Mouse (Mus musculus): ENCODE data around the gene Mdga2. TPM values are rescaled to one million over a fixed set of nuclear protein-coding genes. Genes with fewer than 3 reads are reported as not detected.

Gene Mdga2
- total and polyA plus RNA-seq, 3 experiments, result 2.1 TPM; not detected in 2

DNA sequence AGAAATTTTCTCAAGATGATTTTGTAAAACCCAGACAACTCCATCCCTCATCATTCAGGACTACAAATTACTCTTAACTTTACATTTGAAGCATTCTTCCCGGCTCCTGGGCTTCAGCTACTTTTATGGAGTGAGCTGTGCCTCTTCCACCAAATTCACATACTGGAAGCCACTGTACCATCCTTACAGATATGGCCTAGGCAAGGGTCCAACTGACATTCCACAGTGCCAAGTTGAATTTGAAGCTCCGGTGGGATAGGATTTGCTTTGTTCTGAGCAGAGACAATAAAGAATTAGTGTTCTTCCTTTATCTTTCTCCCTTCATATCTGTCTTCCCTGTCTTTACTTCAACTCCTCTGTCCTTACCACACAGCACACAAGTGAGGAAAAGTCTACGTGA, 118.2 kb downstream of the Mdga2 start:
- Histone ChIP-seq H3K9ac (ENCODE audit: control insufficient read depth, low read depth, low read length, poor library complexity, severe bottlenecking) (no peak overlapping the region), H3K79me2 (ENCODE audit: control insufficient read depth, insufficient read depth, low read length, poor library complexity) (no peaks in the 10 kb centered on the region), H3K9me3 (replicated peaks; ENCODE audit: insufficient read depth, low read length) (no peaks in the 10 kb centered on the region), H3K36me3 (ENCODE audit: control insufficient read depth in 1 of 2, insufficient read depth in 2 of 2, low read length in 2 of 2) (no peaks in the 10 kb centered on the region), H3K27ac (ENCODE audit: control insufficient read depth, low read depth, low read length) (no peak overlapping the region), H3K4me3 (ENCODE audit: control insufficient read depth in 1 of 2, insufficient read depth in 1 of 2, low read depth in 2 of 2, low read length in 2 of 2) (no peak overlapping the region), H3K4me1 (ENCODE audit: control insufficient read depth in 1 of 2, insufficient read depth in 2 of 2, low read length in 2 of 2) (no peaks in the 10 kb centered on the region), H3K27me3 (ENCODE audit: control insufficient read depth in 1 of 2, insufficient read depth in 2 of 2, low read length in 2 of 2) (no peaks in the 10 kb centered on the region)
- no peak for DNase-seq (ENCODE audit: low read depth, low spot score)
- TF ChIP-seq SIN3A (IDR thresholded peaks at IDR 0.05; ENCODE audit: low read length) (no peak), ZNF384 (IDR thresholded peaks at IDR 0.05; ENCODE audit: low read depth, low read length) (no peak), USF2 (IDR thresholded peaks at IDR 0.05; ENCODE audit: borderline replicate concordance in 1 of 2, insufficient read depth in 1 of 2, low read depth in 1 of 2, low read length in 2 of 2) (no peak), SMC3 (IDR thresholded peaks at IDR 0.05; ENCODE audit: low read depth, low read length) (no peak), UBTF (IDR thresholded peaks at IDR 0.05; ENCODE audit: borderline replicate concordance, insufficient read depth, low read depth, low read length) (no peak), POLR2AphosphoS5 (IDR thresholded peaks at IDR 0.05; ENCODE audit: borderline replicate concordance, low read depth, low read length) (no peak)

DNA sequence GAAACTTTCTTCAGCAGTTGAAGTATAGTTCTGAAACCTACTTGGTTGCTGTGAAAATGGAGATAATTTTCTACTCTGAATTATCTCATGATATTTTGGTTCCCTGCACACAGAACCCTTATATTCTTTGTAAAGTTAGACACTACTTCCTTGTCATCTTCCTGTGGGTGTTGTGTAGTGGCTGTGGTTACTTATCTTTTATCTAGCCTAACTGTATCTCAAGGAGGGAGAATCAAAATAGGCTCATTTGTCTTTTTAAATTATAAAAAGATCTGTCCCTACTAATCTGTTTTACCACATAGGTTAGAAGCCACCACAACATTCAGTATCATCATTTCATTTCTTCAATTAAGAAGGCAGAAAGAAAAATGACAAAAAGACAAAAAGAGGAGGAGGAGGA, 127.9 kb downstream of the Mdga2 start:
- H3K9ac ChIP-seq (ENCODE audit: control insufficient read depth, low read depth, low read length, poor library complexity, severe bottlenecking), result no peak overlapping the region
- no peaks in the 10 kb centered on the region for H3K9me3 ChIP-seq (replicated peaks; ENCODE audit: insufficient read depth, low read length)
- H3K79me2 ChIP-seq (ENCODE audit: control insufficient read depth, insufficient read depth, low read length, poor library complexity), result no peaks in the 10 kb centered on the region
- H3K27me3 ChIP-seq (ENCODE audit: control insufficient read depth in 1 of 2, insufficient read depth in 2 of 2, low read length in 2 of 2), result no peaks in the 10 kb centered on the region
- TF ChIP-seq SMC3 (IDR thresholded peaks at IDR 0.05; ENCODE audit: low read depth, low read length), result no peak
- peak; percentile 53 for TF ChIP-seq GATA1 (IDR thresholded peaks at IDR 0.05; ENCODE audit: low read depth, low read length)
- TF ChIP-seq MEF2A (IDR thresholded peaks at IDR 0.05; ENCODE audit: extremely low read depth, insufficient replicate concordance, low read depth, low read length, poor library complexity, severe bottlenecking), result peak; percentile 43; the same call in 1 of the 2 replicates
- no peak for TF ChIP-seq ZMIZ1 (IDR thresholded peaks at IDR 0.05; ENCODE audit: low read depth, low read length)
- TF ChIP-seq EP300 (IDR thresholded peaks at IDR 0.05; ENCODE audit: low read depth in 1 of 2, low read length in 2 of 2), result peak; percentile 47 to 66; a peak in 3 of 4 replicates
- 0 out of 2 replicates have a peak, but pooled peaks have one; percentile 21 for TF ChIP-seq ETS1 (IDR thresholded peaks at IDR 0.05; ENCODE audit: low read depth, low read length)
- peak; percentile 4; the same call in 1 of the 2 replicates for TF ChIP-seq TCF12 (IDR thresholded peaks at IDR 0.05; ENCODE audit: low read depth, low read length)
- peak; percentile 68 for TF ChIP-seq RCOR1 (IDR thresholded peaks at IDR 0.05; ENCODE audit: low read depth, low read length)
- TF ChIP-seq POLR2AphosphoS5 (IDR thresholded peaks at IDR 0.05; ENCODE audit: borderline replicate concordance, low read depth, low read length), result no peak
- peak; percentile 15 for DNase-seq (ENCODE audit: low read depth, low spot score)
- H3K4me1 ChIP-seq (ENCODE audit: control insufficient read depth in 1 of 2, insufficient read depth in 2 of 2, low read length in 2 of 2), result peaks cover 0 to 4% of the 10 kb centered on the region in 2 experiments; a peak in 2 of 4 replicates
- no peak overlapping the region for H3K4me3 ChIP-seq (ENCODE audit: control insufficient read depth in 1 of 2, insufficient read depth in 1 of 2, low read depth in 2 of 2, low read length in 2 of 2)
- H3K27ac ChIP-seq (ENCODE audit: control insufficient read depth, low read depth, low read length), result no peak overlapping the region
- peaks cover 0 to 11% of the 10 kb centered on the region in 2 experiments; a peak in 2 of 4 replicates for H3K36me3 ChIP-seq (ENCODE audit: control insufficient read depth in 1 of 2, insufficient read depth in 2 of 2, low read length in 2 of 2)
